Mouse (Mus musculus) effector memory CD4-positive, alpha-beta T cell, adult 7 months (primary cell): ENCODE data around the gene C3. TPM values are rescaled to one million over a fixed set of nuclear protein-coding genes. Genes with fewer than 3 reads are reported as not detected.

Experiments
- polyA plus RNA-seq: library from polyadenylated mRNA; unstranded; fragments of 100-300 nt; shearing (Covaris generic); gene quantifications from one replicate; pipeline ENCODE4 v1.2.1, GENCODE M21; 2017

C3 gene
- polyA plus RNA-seq, result 0.24 TPM

DNA sequence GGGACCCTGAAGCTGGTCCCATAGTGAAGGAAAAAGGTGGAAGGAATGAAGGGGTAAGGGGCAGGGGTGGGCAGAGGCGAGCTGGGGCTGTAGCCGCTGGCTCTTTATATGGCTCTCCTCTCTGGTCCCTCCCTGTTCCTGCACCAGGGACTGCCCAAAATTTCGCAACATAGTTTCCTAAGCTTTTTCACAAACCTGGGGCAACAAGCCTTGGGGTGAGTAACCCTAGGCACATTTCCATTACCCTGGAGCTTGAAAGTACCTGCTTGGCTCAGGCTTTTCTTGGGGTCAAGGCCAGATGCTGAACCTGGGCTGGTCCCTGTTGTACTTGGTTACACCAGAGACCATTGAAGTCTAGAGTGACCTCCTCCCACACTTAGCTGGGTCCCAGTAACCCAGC, at the start of gene C3:
TSS of gene C3 (minus strand) at position 123 of the 400 bp plus-strand sequence.

DNA sequence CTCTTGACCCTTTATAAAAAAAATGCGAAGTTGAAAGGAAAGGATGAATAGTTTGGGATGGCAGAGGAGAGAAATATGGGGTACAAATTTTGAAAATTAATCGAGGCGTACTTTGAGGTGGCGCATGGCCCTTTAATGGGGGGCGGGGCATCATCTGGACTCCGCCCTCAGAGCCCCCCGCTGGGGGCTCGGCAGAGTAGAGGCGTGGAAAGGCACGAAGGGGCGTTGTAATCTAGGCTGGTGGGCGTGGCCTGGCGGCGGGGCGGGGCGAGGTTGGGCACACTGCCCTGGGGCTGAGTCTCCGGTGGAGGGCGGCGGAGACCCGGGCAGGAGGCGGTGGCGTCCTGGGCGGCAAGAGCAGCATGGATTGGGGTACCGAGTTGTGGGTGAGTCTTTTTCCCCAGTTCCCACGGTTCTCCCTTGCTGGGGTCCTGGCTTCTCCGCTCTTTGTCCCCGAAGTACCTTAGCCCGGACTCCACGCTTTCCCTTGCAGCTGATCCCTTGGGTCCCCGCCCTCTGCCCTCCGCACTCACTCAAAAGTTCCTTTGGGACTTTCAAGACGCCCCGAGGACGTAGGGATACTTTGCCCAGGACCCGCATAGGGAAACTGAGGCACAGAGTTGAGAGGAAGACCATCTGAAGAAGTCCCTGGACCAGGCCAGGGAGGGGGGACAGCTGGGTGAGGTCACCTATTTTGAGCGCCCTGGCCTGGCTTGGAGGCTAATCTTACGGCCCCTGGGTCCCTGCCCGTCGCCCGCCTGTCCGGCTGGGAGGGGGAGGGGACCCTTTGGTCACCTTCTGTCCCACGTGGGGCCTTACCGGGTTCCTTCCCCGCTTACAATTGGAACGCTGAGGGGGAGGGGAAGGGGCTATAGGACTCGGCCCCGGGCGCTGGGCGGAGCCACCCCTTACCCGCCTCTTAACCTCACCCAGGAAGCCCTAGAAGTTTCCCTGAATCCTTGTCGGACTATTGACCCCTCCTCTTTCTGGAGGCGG, 21.5 kb upstream of the C3 start, which contains the start of gene Trip10:
TSS of gene Trip10 (plus strand) at position 270 of the 996 bp plus-strand sequence.

DNA sequence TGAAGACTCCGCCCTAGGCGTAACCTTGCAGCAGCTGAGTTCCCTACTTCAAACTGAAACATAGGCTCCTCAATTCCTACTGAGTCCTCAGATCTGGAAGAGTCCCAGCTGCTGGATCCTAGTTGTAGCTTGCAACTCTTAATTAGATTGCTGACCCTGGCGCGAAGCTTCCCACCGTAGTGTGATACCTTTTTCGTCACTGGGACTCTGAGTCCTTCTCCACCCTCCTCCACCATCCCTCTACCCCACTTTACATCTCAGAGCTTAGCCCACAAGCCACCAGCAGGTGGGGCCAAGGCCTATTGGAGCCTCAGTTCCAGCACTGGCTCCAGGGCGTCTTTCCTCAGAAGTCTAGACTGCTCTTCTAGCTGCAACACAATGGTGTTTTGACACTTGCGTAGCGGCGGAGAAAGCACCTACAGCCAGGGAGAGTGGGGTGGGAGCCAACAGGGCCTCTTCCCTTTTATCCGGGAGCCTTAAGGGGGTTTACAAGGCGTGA, 20.3 kb upstream of the C3 start, which contains the start of gene Gpr108:
TSS of gene Gpr108 (minus strand) at position 246 of the 499 bp plus-strand sequence.

GRCm38 (mm10) chr17:57194041-57194507, 33.9 kb downstream of the C3 start, which contains the start of gene Tnfsf14:
Gene Tnfsf14 (minus strand): TSS chr17:57194177.

Other genes starting within 250 kb of the C3 start
- not detected for gene Acer1, start 246.0 kb downstream of the C3 start, polyA plus RNA-seq
- gene Clpp, start 237.8 kb downstream of the C3 start, polyA plus RNA-seq, result 47.3 TPM
- gene Alkbh7, start 230.8 kb downstream of the C3 start, polyA plus RNA-seq, result 8.6 TPM
- not detected for gene Pspn, start 228.1 kb downstream of the C3 start, polyA plus RNA-seq
- gene Gtf2f1, start 216.8 kb downstream of the C3 start, polyA plus RNA-seq, result 68.1 TPM
- gene Gm17949, start 216.7 kb downstream of the C3 start, polyA plus RNA-seq, result 0.66 TPM
- gene Khsrp, start 196.6 kb downstream of the C3 start, polyA plus RNA-seq, result 33.8 TPM
- gene Slc25a41, start 186.5 kb downstream of the C3 start, polyA plus RNA-seq, result not detected
- gene Crb3, start 169.0 kb downstream of the C3 start, polyA plus RNA-seq, result 9.6 TPM
- gene Slc25a23, start 168.3 kb downstream of the C3 start, polyA plus RNA-seq, result 6.1 TPM
- gene Dennd1c, start 149.6 kb downstream of the C3 start, polyA plus RNA-seq, result 183 TPM
- 0.73 TPM for gene Tubb4a, start 140.4 kb downstream of the C3 start, polyA plus RNA-seq
- gene Tnfsf9, start 122.8 kb downstream of the C3 start, polyA plus RNA-seq, result 36.0 TPM
- 1.1 TPM for gene Cd70, start 78.4 kb downstream of the C3 start, polyA plus RNA-seq
- gene Tnfsf14, start 34.0 kb downstream of the C3 start, polyA plus RNA-seq, result 15.3 TPM
- 50.0 TPM for gene Gpr108, start 20.3 kb upstream of the C3 start, polyA plus RNA-seq
- 9.0 TPM for gene Trip10, start 21.3 kb upstream of the C3 start, polyA plus RNA-seq
- 154 TPM for gene Vav1, start 51.0 kb upstream of the C3 start, polyA plus RNA-seq
- not detected for gene Adgre1, start 130.6 kb upstream of the C3 start, polyA plus RNA-seq